Mouse (Mus musculus): Measurements from ENCODE around the gene Atxn1. TPM values are rescaled to one million over a fixed set of nuclear protein-coding genes. Genes with fewer than 3 reads are reported as not detected.

Gene Atxn1
- total RNA-seq, 2 experiments from 2014 or later, result 36.1 to 52.4 TPM

- no peak for DNase-seq
Observed at GRCm38 (mm10) chr13:45724507-45725259, 240.1 kb downstream of the Atxn1 start.

- no peak for DNase-seq
Observed at GRCm38 (mm10) chr13:45722885-45723284, 241.9 kb downstream of the Atxn1 start.

GRCm38 (mm10) chr13:45721621-45722020 is 243.2 kb downstream of the Atxn1 start:
- peak; percentile 18 to 28 for DNase-seq

- DNase-seq, result no peak
Observed at GRCm38 (mm10) chr13:45718850-45719249, 246.0 kb downstream of the Atxn1 start.

- no peak for DNase-seq
Observed at GRCm38 (mm10) chr13:45715583-45716180, 249.1 kb downstream of the Atxn1 start.

- no peak for DNase-seq
Observed at GRCm38 (mm10) chr13:45710041-45710440, 254.8 kb downstream of the Atxn1 start.

GRCm38 (mm10) chr13:45709402-45709801 is 255.4 kb downstream of the Atxn1 start:
- DNase-seq, result no peak

GRCm38 (mm10) chr13:45701296-45701790 is 263.5 kb downstream of the Atxn1 start:
- peak; percentile 19 to 31 for DNase-seq

- DNase-seq, result no peak
Observed at GRCm38 (mm10) chr13:45698982-45699381, 265.8 kb downstream of the Atxn1 start.

GRCm38 (mm10) chr13:45696009-45696408 is 268.8 kb downstream of the Atxn1 start:
- DNase-seq, result no peak

GRCm38 (mm10) chr13:45694921-45695437 is 269.8 kb downstream of the Atxn1 start:
- DNase-seq, result no peak

GRCm38 (mm10) chr13:45693953-45694352 is 270.9 kb downstream of the Atxn1 start:
- no peak for DNase-seq

GRCm38 (mm10) chr13:45693534-45693933 is 271.3 kb downstream of the Atxn1 start:
- DNase-seq, result peak in 1 of 2 experiments; percentile 30

- no peak for DNase-seq
Observed at GRCm38 (mm10) chr13:45693126-45693525, 271.7 kb downstream of the Atxn1 start.

- peak; percentile 30 to 39 for DNase-seq
Observed at GRCm38 (mm10) chr13:45692440-45692839, 272.4 kb downstream of the Atxn1 start.

- no peak for DNase-seq
Observed at GRCm38 (mm10) chr13:45690426-45690825, 274.4 kb downstream of the Atxn1 start.

- no peak for DNase-seq
Observed at GRCm38 (mm10) chr13:45688864-45689263, 275.9 kb downstream of the Atxn1 start.

GRCm38 (mm10) chr13:45687581-45687980 is 277.2 kb downstream of the Atxn1 start:
- DNase-seq, result no peak

GRCm38 (mm10) chr13:45686309-45686582 is 278.6 kb downstream of the Atxn1 start:
- DNase-seq, result no peak

- no peak for DNase-seq
Observed at GRCm38 (mm10) chr13:45685575-45686308, 279.1 kb downstream of the Atxn1 start.

GRCm38 (mm10) chr13:45684891-45685311 is 279.9 kb downstream of the Atxn1 start:
- peak in 1 of 2 experiments; percentile 25 for DNase-seq

GRCm38 (mm10) chr13:45683991-45684390 is 280.8 kb downstream of the Atxn1 start:
- no peak for DNase-seq

- no peak for DNase-seq
Observed at GRCm38 (mm10) chr13:45681196-45681595, 283.6 kb downstream of the Atxn1 start.
